Mouse (Mus musculus) ES-Bruce4 (cell line): ENCODE results near the gene Dis3l2.

Experiments
- CTCF ChIP-seq: IDR thresholded peaks from one replicate; pipeline ENCODE4 v1.8.1; 2011; ENCODE audit warnings: low read depth, low read length
- EP300 ChIP-seq: IDR thresholded peaks from 2 replicates; pipeline ENCODE4 v1.6.1; 2011; ENCODE audit warnings: low read depth, low read length; ENCODE audit not compliant: insufficient read depth
- POLR2A ChIP-seq: IDR thresholded peaks from one replicate; pipeline ENCODE4 v1.8.1; 2011; ENCODE audit warnings: low read length; ENCODE audit not compliant: insufficient read depth

GRCm38 (mm10) chr1:86998051-86998450, 294.4 kb downstream of the Dis3l2 start:
- no peak for TF ChIP-seq CTCF
- TF ChIP-seq EP300, result no peak
- no peak for TF ChIP-seq POLR2A
